Mouse (Mus musculus) left cerebral cortex, adult 8-10 months (tissue): ENCODE results near the gene Hmg20a. TPM values are rescaled to one million over a fixed set of nuclear protein-coding genes. Genes with fewer than 3 reads are reported as not detected.

Experiments
- DNase-seq, 2 experiments: peaks; one replicate each; pipeline ENCODE4 v3.0.0; 2022; ENCODE audit warnings: low spot score in 2 of 2
- total RNA-seq, 4 experiments: library from RNA; stranded (reverse); gene quantifications; 2 replicates each; pipeline ENCODE4 v1.2.4; 2022

Hmg20a gene
- total RNA-seq, 4 experiments from 2014 or later: 69.0 to 74.4 (median 70.9) TPM

DNA sequence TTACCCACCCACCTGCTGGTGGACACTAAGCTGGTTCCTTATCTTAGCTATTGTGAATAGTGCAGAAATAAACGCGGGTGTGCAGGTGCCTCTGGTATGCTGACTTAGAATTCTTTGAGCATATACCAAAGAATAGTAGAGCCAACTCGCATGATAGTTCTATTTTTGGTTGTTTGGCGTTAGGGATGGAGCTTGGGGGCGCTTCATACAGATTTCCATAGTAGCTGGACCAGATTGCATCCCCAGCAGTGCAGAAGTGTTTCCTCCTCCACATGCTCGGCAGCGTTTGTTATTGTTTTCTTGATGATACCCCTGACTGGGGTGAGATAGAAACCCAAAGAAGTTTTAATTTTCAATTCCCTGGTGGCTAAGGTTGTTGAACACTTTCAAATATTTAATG is 21.3 kb downstream of the Hmg20a start:
- DNase-seq: peak in 1 of 2 experiments; percentile 21

DNA sequence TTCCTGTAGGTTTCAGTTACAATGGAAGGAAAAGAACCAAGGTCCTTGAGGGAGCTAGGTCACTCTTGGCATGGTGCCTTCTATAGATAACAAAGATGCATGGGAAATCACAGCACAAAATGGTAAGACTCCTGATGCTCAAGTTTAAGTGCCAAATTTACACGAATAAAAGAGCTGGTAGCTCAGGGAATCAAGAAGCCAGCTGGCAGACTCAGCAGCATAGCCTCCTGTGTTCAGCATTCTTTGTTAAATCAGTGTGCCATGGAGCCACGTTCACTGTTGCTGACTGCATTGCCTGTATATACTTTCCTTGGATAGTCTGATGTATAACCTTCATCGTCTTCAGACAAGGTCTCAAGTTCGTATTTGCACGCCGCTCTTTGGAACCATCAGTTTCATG is 33.2 kb downstream of the Hmg20a start:
- no peak for DNase-seq

DNA sequence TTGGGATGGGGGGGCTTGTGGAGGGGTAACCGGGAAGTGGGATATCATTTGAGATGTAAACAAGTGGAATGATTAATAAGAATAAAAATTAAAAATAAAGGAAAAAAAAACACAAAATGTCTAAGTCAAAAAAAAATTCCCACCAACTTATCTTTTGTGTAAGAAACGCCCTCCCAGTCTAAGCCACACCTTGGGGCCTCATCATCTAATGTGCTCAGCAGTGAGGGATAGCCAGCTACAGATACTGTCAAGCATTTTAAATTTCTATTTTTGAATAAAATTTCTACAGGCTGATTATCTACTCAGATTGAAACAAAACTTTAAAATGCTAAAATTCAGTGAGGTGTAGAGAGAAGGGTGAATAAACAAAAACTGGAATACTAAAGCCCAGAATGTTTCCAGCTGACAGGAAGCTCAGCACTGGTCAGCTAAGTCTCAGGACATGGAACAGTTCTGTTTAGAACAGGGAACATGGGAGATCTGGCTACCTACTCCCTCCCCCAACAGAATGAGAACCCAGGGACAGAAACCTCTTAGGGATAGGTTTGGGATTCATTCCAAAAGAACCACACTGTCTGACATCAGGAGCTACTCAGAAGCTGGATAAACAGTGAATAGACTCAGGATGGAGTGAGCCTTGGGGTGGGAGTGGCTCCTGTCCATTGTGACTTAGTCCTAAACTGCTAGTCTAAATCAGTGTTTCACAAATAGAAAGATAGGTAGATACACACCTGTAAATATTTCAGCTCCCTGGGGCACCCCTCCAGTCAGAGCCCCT is 34.8 kb downstream of the Hmg20a start:
- DNase-seq: no peak

DNA sequence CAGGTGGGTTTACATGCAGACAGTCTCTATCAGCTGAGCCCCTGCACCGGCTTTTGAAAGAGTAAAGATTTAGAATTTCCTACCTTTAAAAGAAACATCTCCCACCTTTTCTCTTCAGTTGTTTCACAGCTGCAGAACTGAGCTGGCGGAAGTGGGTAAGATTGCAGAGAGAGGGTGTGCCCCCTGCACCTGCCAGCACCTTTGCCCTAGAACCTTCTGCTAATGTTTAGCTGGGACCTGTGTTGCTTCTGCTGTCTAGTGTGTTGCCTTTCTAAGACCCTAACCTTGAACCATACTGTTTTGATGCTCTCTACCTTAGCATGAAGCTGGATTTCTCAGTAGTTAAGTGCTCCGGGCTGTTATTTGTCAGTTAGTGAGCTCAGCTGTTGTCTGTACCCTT is 38.0 kb downstream of the Hmg20a start:
- DNase-seq: no peak

DNA sequence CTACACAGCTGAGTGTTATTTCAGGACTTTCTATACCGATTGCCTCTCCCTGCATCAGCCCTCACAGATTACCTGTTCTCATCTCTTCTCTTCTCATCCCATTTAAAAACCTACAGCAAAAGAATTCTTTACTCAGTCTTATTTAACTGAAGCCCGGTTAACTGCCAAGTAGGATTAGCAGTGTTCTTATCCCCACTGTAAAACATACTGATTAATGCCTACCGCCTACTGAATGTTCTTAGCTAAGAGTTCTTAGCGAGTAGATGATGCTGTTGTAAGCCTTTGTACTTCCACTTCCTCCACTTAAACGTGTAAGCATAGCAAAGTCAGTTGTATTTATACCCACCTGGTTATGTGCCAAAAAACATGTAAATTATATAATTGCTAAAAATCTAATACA is 42.6 kb downstream of the Hmg20a start:
- DNase-seq: no peak

DNA sequence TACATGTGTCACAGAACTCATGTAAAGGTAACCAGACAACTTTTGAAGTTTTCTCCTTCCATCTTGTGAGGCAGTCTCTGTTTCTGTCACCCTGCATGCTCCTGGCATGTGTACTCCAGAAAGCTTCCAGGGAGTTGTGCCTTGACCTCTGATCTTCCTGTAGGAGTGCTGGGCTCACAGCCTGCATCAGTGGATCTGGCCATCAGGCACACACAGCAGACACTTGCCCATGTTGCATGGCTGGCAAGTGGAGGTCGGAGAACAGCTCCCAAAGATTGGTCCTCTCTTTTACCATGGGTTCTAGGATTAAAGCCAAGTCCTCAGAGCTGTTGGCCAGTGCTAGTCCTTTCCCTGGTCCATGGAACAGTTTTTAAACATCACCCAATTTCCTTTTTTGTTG is 44.2 kb downstream of the Hmg20a start:
- DNase-seq: no peak

DNA sequence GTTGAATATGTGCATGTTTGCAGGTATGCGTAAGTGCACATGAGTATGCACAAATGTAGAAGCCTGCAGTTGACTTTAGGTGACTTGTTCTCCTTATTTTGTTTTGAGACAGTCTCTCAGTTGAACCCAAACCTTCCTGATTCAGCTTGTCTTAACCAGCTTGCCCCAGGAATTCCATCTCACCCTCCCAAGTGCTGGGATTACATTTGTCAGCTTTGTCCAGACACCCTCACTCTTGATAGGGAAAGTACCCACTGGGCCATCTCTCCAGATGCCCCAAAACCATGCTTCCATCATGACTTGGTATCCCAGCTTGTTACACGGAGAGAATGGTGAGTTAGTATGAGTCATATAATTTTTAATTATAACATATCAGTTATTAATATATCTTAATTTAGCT is 44.6 kb downstream of the Hmg20a start:
- DNase-seq: no peak

DNA sequence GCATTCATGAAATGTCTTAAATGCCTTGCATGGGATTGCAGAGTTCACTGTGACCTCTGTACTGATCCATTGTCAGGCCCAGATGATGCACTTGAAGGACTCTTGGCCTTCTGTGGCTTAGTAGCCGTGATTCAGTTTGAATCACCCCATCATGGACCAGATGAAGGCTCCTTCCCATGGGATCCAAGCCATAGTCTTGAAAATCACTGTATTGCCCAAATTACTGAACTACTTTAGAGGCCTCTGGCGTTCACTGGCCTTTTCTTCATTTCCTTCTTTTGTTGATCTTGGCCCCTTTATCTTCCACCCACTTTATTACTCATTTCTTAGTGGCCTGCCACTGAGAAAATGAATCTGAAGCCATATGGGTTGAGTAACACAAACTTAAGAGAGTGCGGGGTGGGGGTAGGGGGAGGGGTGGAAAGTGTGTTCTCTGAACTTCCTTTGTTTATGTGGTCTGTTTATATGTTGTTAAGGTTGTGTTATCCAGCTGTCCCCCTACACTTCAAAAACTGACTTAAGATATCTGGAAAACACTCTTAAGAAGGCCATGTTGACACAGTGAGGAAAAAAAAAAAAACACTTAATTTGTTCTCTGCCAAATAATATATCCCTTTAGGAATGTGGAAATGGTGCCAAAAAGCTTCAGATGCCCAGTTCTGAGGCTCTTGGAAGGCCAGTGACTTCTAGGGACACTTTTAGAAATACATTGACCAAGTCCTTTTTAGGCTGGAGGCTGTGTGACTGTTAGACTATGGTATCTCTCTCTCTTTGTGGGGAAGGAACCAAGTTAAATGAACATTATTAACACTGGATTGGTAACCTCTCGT is 45.5 kb downstream of the Hmg20a start:
- DNase-seq: no peak

DNA sequence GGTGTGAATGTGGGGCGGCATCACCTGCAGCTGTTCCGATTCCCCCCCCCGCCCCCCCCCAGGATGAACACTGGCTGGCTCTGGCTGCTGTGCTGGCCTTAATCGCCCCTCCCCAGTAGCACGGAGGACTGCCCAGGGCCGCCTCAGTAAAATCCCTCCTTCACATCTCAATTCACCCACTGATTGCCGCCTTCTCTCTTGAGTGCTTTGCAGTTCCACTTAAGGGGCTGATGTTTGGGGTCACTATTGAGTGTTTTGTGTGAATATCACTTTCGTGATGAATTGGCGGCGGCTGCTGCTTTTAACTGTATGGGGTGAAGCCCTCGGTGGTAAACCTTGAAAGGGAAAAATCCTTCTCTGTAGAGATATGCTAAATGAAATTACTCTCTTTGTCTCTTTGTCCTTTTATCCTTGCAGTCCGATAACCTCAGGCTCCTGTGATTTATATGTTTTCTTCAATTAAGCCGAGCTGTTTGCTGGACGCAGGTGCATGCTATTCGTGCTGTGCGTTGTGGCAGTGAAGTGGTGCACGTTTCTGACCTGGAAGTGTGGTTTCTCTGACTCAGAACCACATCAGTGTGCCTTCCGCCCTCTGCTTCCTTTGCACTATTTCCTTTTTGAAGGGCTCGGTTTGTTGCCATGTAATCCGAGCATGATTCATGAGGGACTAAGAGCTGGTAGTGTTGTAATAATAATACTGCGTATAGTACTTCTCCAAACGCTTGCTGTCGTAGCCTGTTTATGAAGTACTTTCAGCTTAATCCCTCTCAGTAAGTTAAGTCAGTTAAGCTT is 46.6 kb downstream of the Hmg20a start:
- DNase-seq: no peak

DNA sequence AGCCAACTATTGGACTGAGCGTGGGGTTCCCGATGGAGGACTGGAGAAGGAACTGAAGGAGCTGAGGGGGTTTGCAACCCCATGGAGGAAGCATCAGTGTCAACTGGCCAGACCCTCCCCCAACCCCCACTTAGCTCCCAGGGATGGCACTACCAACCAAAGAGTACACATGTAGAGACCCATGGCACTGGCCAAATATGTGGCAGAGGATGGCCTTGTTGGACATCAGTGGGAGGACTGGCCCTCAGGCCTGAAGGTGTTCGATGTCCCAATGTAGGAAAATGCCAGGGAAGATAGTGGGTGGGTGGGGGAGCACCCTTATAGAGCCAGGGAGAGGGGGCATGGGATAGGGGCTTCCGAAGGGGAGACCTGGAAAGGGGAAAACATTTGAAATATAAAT is 47.8 kb downstream of the Hmg20a start:
- DNase-seq: no peak

DNA sequence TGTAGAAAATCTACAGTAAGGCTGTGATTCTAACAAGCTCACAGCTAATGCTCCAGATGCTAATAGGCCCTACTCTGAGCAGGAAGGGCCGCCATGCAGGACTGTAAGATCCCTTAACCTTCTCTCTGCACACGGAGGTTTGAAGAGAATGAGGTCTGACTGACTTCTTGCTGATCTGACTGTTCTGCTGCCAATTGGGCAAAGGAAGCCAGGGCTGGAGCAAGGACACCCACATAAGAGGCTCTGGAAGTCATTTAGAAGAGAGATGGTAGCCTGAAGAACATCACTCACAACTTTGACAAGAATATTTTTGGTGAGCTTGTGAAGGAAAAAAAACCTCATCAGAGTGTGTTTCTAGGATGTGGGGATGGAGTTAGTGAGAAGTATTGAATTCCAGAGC is 51.2 kb downstream of the Hmg20a start:
- DNase-seq: no peak

DNA sequence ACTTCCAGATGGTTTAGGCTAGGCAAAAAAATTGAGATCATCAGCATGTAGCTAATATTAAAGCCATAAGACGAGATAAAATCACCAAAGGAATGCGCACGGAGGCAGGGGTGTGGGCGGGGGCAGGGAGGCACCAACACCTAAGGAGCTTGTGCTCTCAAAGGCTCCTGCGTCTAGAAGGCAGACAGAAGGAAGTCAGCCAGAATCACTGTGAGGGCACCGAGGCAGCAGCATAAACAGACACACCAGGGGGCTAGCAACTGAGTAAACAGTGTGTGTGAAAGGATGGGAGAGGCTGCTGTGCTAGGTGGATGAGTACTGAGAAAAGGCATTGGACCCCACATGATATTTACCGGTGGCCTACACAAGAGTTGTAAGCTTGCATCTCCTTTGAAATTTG is 51.9 kb downstream of the Hmg20a start:
- DNase-seq: no peak

DNA sequence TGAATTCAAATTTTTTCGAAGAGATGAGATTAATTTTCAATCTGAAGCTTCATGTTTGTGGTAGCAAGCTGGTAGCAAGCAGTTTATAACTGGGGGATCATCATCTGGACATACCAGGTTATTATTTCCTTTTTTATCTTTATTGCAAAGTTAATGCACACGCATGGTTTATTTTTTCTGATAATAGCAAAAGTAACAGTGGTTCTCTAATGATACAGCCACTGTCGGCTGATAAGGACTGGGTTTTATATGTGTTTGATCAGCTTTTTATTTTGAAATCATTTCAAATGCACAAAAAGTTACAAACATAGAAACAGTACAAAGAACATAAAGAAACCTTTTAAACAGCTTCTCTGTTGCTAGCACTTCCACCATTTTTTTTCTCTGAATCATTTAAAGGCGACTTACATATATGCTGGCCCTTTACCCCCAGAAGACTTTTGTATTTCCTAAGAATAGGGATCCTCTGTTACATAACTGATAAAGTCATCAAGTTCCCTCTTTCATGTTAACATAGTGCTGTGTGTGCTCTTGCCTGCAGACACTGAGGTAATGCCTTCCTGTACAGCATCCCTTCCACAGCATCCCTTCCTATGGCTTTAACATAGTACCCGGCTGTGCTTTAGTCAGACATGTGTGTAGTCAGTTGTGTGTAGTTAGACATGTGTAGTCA is 60.7 kb downstream of the Hmg20a start:
- DNase-seq: no peak

DNA sequence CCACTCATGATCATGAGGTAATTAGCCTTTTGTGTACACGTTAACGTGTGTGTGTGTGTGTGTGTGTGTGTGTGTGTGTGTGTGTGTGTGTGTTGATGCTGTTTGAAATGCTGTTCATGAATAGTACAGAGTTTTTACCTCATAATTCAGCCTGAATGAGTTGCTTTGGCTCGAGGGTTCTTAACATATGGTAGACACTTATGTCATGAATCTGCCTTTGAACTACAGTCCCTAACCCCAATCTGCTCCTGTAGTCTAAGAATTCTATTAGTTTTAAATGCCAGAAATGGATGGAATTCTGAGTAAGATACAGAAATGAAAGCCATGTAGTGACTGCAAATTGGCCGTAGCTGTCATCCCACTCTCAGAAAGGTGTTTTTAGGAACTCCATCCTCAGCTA is 64.2 kb downstream of the Hmg20a start:
- no peak for DNase-seq

DNA sequence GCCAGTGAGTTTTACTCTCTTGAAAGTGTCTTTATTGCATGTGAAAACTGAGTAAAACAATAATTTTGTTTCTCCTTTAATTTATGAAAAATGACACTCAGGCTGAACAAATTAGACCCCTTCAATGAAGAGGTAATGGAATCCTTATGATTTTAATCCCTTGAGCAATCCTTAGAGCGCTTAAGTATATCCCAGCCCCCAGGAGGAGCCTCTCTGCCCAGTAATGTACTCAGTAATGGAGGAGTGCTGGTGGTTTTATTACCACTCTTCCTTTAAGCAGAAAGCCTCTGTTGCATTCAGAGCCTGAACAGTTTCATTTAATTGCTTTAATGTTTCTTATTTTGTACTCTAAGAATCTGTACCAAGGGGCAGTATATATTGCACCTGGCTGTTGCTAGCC is 67.0 kb downstream of the Hmg20a start:
- DNase-seq: no peak

DNA sequence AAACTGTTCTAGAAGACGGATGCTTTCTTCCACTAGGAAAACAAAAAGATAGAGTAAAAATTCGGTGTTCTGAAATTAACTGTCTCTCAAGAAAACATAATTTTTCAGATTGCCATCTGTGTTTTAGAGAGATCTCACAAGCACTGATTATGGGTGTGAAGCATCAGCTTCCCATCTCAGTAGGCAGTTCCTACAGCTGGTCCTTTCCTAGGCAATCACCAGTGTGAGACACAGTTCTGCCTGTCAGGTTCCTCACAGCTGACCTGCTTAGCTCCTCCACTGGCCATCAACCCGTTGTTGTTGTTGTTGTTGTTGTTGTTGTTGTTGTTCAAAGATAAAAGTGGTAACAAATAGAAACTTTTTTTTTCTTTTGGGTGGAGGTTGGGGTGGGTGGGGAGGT is 67.7 kb downstream of the Hmg20a start:
- no peak for DNase-seq

DNA sequence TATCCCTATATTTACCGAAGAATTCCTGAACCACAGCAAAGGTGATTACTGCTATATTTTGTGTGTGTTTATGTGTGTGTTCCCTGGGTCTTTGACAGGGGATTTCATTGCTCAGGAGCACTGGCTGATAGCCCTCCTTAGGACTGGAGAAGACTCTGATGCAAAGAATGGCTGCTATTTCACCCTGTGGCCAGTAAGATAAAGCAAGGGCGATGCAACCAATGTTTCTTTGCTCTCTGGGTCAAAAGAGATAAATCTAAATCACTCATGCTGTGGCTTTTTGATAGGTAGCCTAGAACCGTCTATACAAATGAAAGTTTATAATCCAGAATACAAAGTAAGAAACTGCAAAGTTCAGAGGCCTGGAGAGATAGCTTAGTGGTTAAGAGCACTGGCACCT is 69.2 kb downstream of the Hmg20a start:
- DNase-seq: no peak

DNA sequence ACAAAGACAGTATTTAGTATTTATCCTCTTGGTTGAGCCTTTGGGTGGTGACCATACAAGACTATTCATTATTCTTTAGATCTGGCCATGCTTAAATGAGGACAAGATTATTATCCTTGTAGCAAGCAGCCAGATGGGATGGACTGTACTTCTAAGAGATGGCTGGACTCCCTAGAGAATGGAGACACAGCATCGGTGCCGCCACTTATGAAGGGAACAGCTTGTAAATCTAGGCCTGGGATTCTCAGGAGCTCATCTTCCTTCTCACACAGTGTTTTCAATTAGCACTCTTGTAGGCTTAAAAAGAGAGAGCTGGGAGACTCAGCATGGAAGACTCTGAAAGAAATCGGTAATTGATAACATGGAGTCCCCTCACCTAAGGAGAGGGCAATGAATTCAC is 74.0 kb downstream of the Hmg20a start:
- no peak for DNase-seq

DNA sequence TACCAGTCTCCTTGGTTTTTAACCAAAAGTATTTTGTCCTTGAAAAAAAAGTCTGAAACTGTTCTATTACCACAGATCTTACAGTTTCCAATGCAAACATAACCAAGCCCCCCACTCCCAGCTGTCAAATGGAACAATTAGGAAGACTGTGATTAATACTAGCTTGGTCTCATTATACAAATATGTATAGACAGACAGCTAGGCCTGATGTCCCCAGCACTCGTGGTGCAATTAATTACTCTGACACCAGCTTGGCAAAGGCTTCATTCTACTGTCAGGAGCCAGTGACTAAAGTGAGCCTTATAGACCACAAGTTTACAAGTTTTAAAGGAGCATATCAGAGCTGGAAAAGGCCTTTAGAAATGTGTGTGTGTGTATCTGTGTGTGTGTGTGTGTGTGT is 74.5 kb downstream of the Hmg20a start:
- no peak for DNase-seq

DNA sequence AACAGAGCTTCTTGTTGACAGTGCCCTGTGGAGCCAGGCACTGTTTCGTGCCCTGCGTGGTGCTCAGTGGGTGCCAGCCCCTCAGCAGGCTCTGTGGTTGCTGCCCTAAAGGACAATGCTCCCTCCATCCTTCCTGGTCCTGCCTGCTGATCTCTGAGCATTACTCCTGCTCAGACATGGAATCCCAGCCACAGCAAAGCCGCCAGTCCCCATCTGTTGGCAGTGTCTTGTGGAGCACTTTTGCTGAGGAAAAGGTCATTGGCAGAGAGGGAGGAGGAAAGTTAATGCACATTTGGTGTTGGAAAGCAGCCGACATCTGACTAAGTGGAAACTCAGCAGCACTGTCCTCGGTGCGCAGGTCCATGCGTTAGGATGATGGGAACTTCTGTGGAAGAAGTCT is 76.7 kb downstream of the Hmg20a start:
- DNase-seq: no peak

DNA sequence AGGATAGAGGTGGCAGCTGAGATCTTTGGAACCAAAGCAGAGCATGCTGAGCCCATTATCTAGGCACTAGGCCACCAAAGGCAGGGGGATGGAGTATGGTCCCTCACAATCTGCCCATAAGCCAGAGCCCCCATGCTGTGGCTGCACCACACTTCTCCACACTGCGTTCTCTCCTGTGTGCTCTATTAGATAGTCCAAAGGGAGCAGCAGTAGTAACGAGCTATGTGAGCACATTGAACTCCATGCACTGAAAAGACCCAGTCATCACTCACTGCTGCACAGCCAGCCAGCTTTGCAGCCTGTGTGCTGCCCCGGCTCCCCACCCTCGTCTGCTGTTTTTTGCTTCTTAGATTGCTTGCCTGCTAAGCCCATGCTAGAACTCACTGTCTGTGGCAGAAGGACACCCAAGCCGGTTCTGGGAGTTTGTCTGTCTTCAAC is 77.4 kb downstream of the Hmg20a start:
- no peak for DNase-seq

DNA sequence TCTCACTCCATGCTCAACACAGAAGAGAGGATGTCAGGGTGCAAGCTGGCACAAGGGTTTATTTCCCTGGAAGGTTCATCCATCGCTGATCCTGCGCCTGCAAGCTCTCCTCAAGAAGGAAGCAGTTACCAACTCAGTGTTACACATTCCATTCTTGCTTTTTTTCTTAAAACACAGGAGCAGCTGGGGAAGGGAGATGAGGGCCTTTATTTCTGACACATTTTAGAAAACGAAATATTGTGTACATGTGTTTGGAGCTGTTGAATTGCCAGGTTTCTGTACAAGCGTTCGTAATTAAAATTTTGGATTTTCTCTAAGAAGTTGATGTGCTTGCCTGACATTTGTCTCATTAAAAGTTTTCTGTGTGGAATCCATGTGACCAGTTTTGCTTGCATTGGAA is 78.2 kb downstream of the Hmg20a start:
- DNase-seq: no peak
